Mouse (Mus musculus) left cerebral cortex, postnatal 4 days (tissue): ENCODE results near the gene Ufl1. TPM values are rescaled to one million over a fixed set of nuclear protein-coding genes. Genes with fewer than 3 reads are reported as not detected.

Experiments used
- total RNA-seq, 2 experiments: library from RNA; stranded (reverse); gene quantifications; 2 replicates each; pipeline ENCODE4 v1.2.3; 2021

Ufl1 gene
- total RNA-seq, 2 experiments from 2014 or later: 25.7 to 30.0 TPM

Other genes starting within 250 kb of the Ufl1 start
- gene Fhl5, start 38.9 kb downstream of the Ufl1 start, total RNA-seq: under 1 TPM; 0.64 to 0.70 TPM